Mouse (Mus musculus): ENCODE measurements around the gene Wsb1. TPM values are rescaled to one million over a fixed set of nuclear protein-coding genes. Genes with fewer than 3 reads are reported as not detected.
"Not testable (repeated sequence)": the region's sequence is repeated elsewhere in the genome, so short reads cannot be mapped to it uniquely, and the experiment has no call there.

Wsb1 gene
- polyA plus RNA-seq, 1 experiment from 2014 or later = 469 TPM

GRCm38 (mm10) chr11:79281396-79281795 lies 26.9 kb upstream of the Wsb1 start:
- no peaks in the 10 kb centered on the region for H3K9me3 ChIP-seq (ENCODE audit: control insufficient read depth, low read length)
- H3K27me3 ChIP-seq (ENCODE audit: control insufficient read depth, insufficient read depth, low read length) = no peaks in the 10 kb centered on the region
- no peaks in the 10 kb centered on the region for H3K4me1 ChIP-seq (replicated peaks; ENCODE audit: control insufficient read depth, insufficient read depth, low read length)
- H3K4me3 ChIP-seq (ENCODE audit: low read depth, low read length) = no peak overlapping the region
- H3K4me2 ChIP-seq (replicated peaks; ENCODE audit: low read depth, low read length) = no peak overlapping the region
- WGBS = 71% methylated on average over 5 of the region's 5 CpGs
- no peaks in the 10 kb centered on the region for H3K36me3 ChIP-seq (ENCODE audit: control insufficient read depth, insufficient read depth, low read length)
- ATAC-seq (ENCODE audit: low FRiP score) = no peak
- H3K27ac ChIP-seq (ENCODE audit: low read depth, low read length) = no peak overlapping the region
- no peak overlapping the region for H3K9ac ChIP-seq (ENCODE audit: low read depth, low read length)
- no peak for DNase-seq (ENCODE audit: low spot score)

DNA sequence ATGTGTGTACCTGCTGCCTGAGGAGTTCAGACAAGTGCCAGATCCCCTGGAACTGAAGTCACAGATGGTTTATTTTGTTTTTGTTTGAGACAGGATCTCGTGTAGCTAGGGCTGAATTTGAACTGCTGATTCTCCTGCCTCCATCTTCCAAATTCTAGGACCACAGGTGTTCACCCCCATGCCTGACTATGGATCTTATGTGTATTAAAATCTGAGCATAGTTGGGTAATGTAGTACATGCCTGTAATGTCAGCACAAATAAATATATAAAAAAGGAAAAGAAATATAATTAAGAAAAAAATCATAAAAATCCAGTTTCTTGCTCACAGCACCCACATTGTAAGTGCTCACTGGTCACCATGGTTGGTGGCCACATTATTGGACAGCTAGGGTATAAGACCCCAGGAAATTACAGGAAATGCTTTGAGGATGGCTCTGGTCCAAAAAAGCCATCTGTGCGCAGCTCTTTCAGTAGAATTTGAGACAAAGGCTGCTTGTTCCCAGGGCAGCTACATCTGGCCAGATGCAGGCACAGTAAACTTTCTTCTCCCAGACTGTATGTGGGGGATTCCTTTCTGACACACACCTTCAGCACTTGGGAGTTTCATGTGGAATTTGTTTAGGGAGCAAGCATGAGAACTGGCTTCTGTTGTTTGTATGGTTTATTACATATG lies 25.4 kb upstream of the Wsb1 start:
- H3K27ac ChIP-seq (ENCODE audit: low read depth, low read length) = no peak overlapping the region
- H3K27me3 ChIP-seq (ENCODE audit: control insufficient read depth, insufficient read depth, low read length) = no peaks in the 10 kb centered on the region
- DNase-seq (ENCODE audit: low spot score) (peak; percentile 16), ATAC-seq (ENCODE audit: low FRiP score) (no peak)
- 55% methylated on average over 2 of the region's 2 CpGs for WGBS
- H3K9ac ChIP-seq (ENCODE audit: low read depth, low read length) = no peak overlapping the region
- H3K9me3 ChIP-seq (ENCODE audit: control insufficient read depth, low read length) = no peaks in the 10 kb centered on the region
- no peaks in the 10 kb centered on the region for H3K4me1 ChIP-seq (replicated peaks; ENCODE audit: control insufficient read depth, insufficient read depth, low read length)
- H3K4me3 ChIP-seq (ENCODE audit: low read depth, low read length) = no peak overlapping the region
- no peak overlapping the region for H3K4me2 ChIP-seq (replicated peaks; ENCODE audit: low read depth, low read length)
- H3K36me3 ChIP-seq (ENCODE audit: control insufficient read depth, insufficient read depth, low read length) = no peaks in the 10 kb centered on the region

DNA sequence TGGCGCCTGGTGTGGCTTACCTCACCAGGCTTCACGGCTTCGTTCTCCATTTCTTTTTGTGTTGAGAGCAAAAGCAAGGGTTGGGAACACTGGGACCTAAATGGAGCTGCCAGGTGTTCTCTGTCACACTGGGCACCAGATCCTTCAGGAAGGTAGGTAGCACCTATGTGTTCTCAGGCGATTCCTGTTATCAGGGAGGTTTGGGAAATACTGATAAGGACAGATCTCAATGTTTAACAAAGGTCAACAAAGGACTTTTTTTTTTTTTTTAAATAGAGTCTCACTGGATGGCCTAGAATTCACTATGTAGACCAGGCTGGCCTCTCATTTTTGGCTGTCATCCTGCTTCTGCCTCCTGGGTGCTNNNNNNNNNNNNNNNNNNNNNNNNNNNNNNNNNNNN lies 19.3 kb upstream of the Wsb1 start:
- ATAC-seq (ENCODE audit: low FRiP score) = no peak
- WGBS = 82% methylated on average over 4 of the region's 4 CpGs
- no peaks in the 10 kb centered on the region for H3K27me3 ChIP-seq (ENCODE audit: control insufficient read depth, insufficient read depth, low read length)
- H3K9ac ChIP-seq (ENCODE audit: low read depth, low read length) = no peak overlapping the region
- H3K4me1 ChIP-seq (replicated peaks; ENCODE audit: control insufficient read depth, insufficient read depth, low read length) = no peaks in the 10 kb centered on the region
- H3K9me3 ChIP-seq (ENCODE audit: control insufficient read depth, low read length) = no peaks in the 10 kb centered on the region
- H3K27ac ChIP-seq (ENCODE audit: low read depth, low read length) = no peak overlapping the region
- H3K36me3 ChIP-seq (ENCODE audit: control insufficient read depth, insufficient read depth, low read length) = no peaks in the 10 kb centered on the region
- H3K4me3 ChIP-seq (ENCODE audit: low read depth, low read length) = no peak overlapping the region
- no peak for DNase-seq (ENCODE audit: low spot score)
- H3K4me2 ChIP-seq (replicated peaks; ENCODE audit: low read depth, low read length) = no peak overlapping the region

DNA sequence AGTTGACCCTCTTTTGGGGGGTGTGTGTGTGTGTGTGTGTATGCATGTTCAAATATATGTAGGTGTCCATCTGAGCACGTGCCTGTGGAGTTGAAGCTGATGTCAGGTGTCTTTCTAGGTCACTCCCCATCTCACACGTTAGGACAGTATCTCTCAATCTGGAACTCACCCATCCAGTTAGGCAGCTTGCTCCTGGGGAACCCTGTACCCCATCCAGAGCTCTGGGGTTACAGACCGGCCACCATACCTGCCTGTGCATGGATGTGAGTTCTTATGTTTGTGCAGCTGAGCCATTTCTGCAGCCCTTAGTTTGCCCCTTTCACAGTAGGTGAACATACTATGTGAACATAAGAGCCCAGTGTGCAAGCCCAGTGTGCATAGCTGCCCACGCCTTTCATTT lies 18.6 kb upstream of the Wsb1 start:
- Histone ChIP-seq H3K27me3 (ENCODE audit: control insufficient read depth, insufficient read depth, low read length) (no peaks in the 10 kb centered on the region), H3K9me3 (ENCODE audit: control insufficient read depth, low read length) (no peaks in the 10 kb centered on the region), H3K36me3 (ENCODE audit: control insufficient read depth, insufficient read depth, low read length) (no peaks in the 10 kb centered on the region), H3K27ac (ENCODE audit: low read depth, low read length) (no peak overlapping the region), H3K4me1 (replicated peaks; ENCODE audit: control insufficient read depth, insufficient read depth, low read length) (no peaks in the 10 kb centered on the region), H3K9ac (ENCODE audit: low read depth, low read length) (no peak overlapping the region), H3K4me3 (ENCODE audit: low read depth, low read length) (no peak overlapping the region), H3K4me2 (replicated peaks; ENCODE audit: low read depth, low read length) (no peak overlapping the region)
- ATAC-seq (ENCODE audit: low FRiP score) (no peak), DNase-seq (ENCODE audit: low spot score) (no peak)
- WGBS = 70% methylated on average over 4 of the region's 4 CpGs

GRCm38 (mm10) chr11:79267171-79267570 lies 12.7 kb upstream of the Wsb1 start:
- no peak overlapping the region for H3K4me2 ChIP-seq (replicated peaks; ENCODE audit: low read depth, low read length)
- H3K36me3 ChIP-seq (ENCODE audit: control insufficient read depth, insufficient read depth, low read length) = no peaks in the 10 kb centered on the region
- no peak for ATAC-seq (ENCODE audit: low FRiP score)
- H3K27me3 ChIP-seq (ENCODE audit: control insufficient read depth, insufficient read depth, low read length) = no peaks in the 10 kb centered on the region
- H3K4me3 ChIP-seq (ENCODE audit: low read depth, low read length) = no peak overlapping the region
- H3K9me3 ChIP-seq (ENCODE audit: control insufficient read depth, low read length) = no peaks in the 10 kb centered on the region
- no peaks in the 10 kb centered on the region for H3K4me1 ChIP-seq (replicated peaks; ENCODE audit: control insufficient read depth, insufficient read depth, low read length)
- no peak for DNase-seq (ENCODE audit: low spot score)
- WGBS = 58% methylated on average over 1 of the region's 1 CpGs
- H3K27ac ChIP-seq (ENCODE audit: low read depth, low read length) = no peak overlapping the region
- H3K9ac ChIP-seq (ENCODE audit: low read depth, low read length) = no peak overlapping the region

DNA sequence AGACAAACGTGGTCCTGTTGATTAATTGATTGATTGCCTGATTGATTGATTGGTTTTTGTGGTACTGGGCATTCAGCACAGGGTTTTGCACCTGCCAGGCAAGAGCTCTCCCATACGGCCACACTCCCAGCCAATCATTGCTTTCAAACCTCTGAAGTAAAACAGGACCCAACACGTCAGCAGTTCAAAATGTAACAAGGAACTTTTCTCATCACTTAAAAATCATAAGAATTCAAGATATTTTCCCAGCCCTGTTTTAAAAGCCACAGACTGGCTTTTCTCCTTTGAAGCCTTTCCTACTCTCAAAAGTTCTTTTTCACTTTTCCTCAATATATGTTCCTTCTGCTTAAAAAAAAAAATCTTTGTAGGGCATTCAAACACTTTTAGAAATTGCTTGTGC lies 9.9 kb upstream of the Wsb1 start:
- H3K9ac ChIP-seq (ENCODE audit: low read depth, low read length) = no peak overlapping the region
- no peak overlapping the region for H3K27ac ChIP-seq (ENCODE audit: low read depth, low read length)
- ATAC-seq (ENCODE audit: low FRiP score) = no peak
- H3K27me3 ChIP-seq (ENCODE audit: control insufficient read depth, insufficient read depth, low read length) = no peaks in the 10 kb centered on the region
- no peaks in the 10 kb centered on the region for H3K9me3 ChIP-seq (ENCODE audit: control insufficient read depth, low read length)
- DNase-seq (ENCODE audit: low spot score) = no peak
- H3K4me2 ChIP-seq (replicated peaks; ENCODE audit: low read depth, low read length) = no peak overlapping the region
- no peaks in the 10 kb centered on the region for H3K36me3 ChIP-seq (ENCODE audit: control insufficient read depth, insufficient read depth, low read length)
- 54% methylated on average over 3 of the region's 3 CpGs for WGBS
- H3K4me1 ChIP-seq (replicated peaks; ENCODE audit: control insufficient read depth, insufficient read depth, low read length) = no peaks in the 10 kb centered on the region
- no peak overlapping the region for H3K4me3 ChIP-seq (ENCODE audit: low read depth, low read length)

GRCm38 (mm10) chr11:79260126-79260525 lies 5.7 kb upstream of the Wsb1 start:
- ATAC-seq (ENCODE audit: low FRiP score); H3K27ac ChIP-seq (ENCODE audit: low read depth, low read length); H3K9me3 ChIP-seq (ENCODE audit: control insufficient read depth, low read length); H3K4me3 ChIP-seq (ENCODE audit: low read depth, low read length); H3K4me1 ChIP-seq (replicated peaks; ENCODE audit: control insufficient read depth, insufficient read depth, low read length); DNase-seq (ENCODE audit: low spot score); H3K4me2 ChIP-seq (replicated peaks; ENCODE audit: low read depth, low read length); H3K36me3 ChIP-seq (ENCODE audit: control insufficient read depth, insufficient read depth, low read length); H3K27me3 ChIP-seq (ENCODE audit: control insufficient read depth, insufficient read depth, low read length); H3K9ac ChIP-seq (ENCODE audit: low read depth, low read length): not testable (repeated sequence)
- WGBS = 92% methylated on average over 4 of the region's 4 CpGs

GRCm38 (mm10) chr11:79258738-79259137 lies 4.3 kb upstream of the Wsb1 start:
- Histone ChIP-seq H3K4me3 (ENCODE audit: low read depth, low read length) (no peak overlapping the region), H3K27me3 (ENCODE audit: control insufficient read depth, insufficient read depth, low read length) (no peaks in the 10 kb centered on the region), H3K4me1 (replicated peaks; ENCODE audit: control insufficient read depth, insufficient read depth, low read length) (no peaks in the 10 kb centered on the region), H3K27ac (ENCODE audit: low read depth, low read length) (no peak overlapping the region), H3K36me3 (ENCODE audit: control insufficient read depth, insufficient read depth, low read length) (no peaks in the 10 kb centered on the region), H3K9ac (ENCODE audit: low read depth, low read length) (no peak overlapping the region), H3K4me2 (replicated peaks; ENCODE audit: low read depth, low read length) (no peak overlapping the region), H3K9me3 (ENCODE audit: control insufficient read depth, low read length) (no peaks in the 10 kb centered on the region)
- 65% methylated on average over 6 of the region's 6 CpGs for WGBS
- no peak for DNase-seq (ENCODE audit: low spot score)
- no peak for ATAC-seq (ENCODE audit: low FRiP score)

- DNase-seq (ENCODE audit: low spot score) (peak; percentile 69), ATAC-seq (ENCODE audit: low FRiP score) (peak; percentile 62)
- Histone ChIP-seq H3K27ac (ENCODE audit: low read depth, low read length) (peak overlapping the region; percentile 89), H3K27me3 (ENCODE audit: control insufficient read depth, insufficient read depth, low read length) (no peaks in the 10 kb centered on the region), H3K9ac (ENCODE audit: low read depth, low read length) (peak overlapping the region; percentile 97), H3K4me1 (replicated peaks; ENCODE audit: control insufficient read depth, insufficient read depth, low read length) (no peaks in the 10 kb centered on the region; the same call in 1 of the 2 replicates), H3K4me2 (replicated peaks; ENCODE audit: low read depth, low read length) (peak overlapping the region; percentile 47), H3K36me3 (ENCODE audit: control insufficient read depth, insufficient read depth, low read length) (peaks cover 2% of the 10 kb centered on the region; the same call in 1 of the 2 replicates), H3K9me3 (ENCODE audit: control insufficient read depth, low read length) (no peaks in the 10 kb centered on the region), H3K4me3 (ENCODE audit: low read depth, low read length) (peak overlapping the region; percentile 88)
- WGBS = 1% methylated on average over 48 of the region's 49 CpGs
These were observed 705 bp downstream of the Wsb1 start for GRCm38 (mm10) chr11:79253542-79254390.

Data from hindbrain, embryonic 11.5 days (tissue).